Mouse (Mus musculus) ovary, postnatal 14 days (tissue): ENCODE results near the gene Comt.

Experiments
- DNase-seq: peaks from one replicate; pipeline ENCODE4 v3.0.0; 2022; ENCODE audit warnings: low spot score

Comt gene

GRCm38 (mm10) chr16:18388583-18389435 is 37.8 kb downstream of the Comt start:
- no peak for DNase-seq

- no peak for DNase-seq
Measured at GRCm38 (mm10) chr16:18387704-18388582, 38.7 kb downstream of the Comt start.

- DNase-seq = no peak
Measured at GRCm38 (mm10) chr16:18386972-18387371, 39.7 kb downstream of the Comt start.

- DNase-seq = no peak
Measured at GRCm38 (mm10) chr16:18386451-18386850, 40.2 kb downstream of the Comt start.

- no peak for DNase-seq
Measured at GRCm38 (mm10) chr16:18385411-18385810, 41.2 kb downstream of the Comt start.

- DNase-seq = no peak
Measured at GRCm38 (mm10) chr16:18384659-18385058, 42.0 kb downstream of the Comt start.

- DNase-seq = no peak
Measured at GRCm38 (mm10) chr16:18384211-18384610, 42.4 kb downstream of the Comt start.

- DNase-seq = no peak
Measured at GRCm38 (mm10) chr16:18383756-18384155, 42.9 kb downstream of the Comt start.

- no peak for DNase-seq
Measured at GRCm38 (mm10) chr16:18383045-18383726, 43.5 kb downstream of the Comt start.

GRCm38 (mm10) chr16:18381621-18382258 is 44.9 kb downstream of the Comt start:
- no peak for DNase-seq

- DNase-seq = no peak
Measured at GRCm38 (mm10) chr16:18380495-18381063, 46.1 kb downstream of the Comt start.

- DNase-seq = no peak
Measured at GRCm38 (mm10) chr16:18379338-18380001, 47.2 kb downstream of the Comt start.

GRCm38 (mm10) chr16:18378489-18378888 is 48.2 kb downstream of the Comt start:
- DNase-seq = no peak

- no peak for DNase-seq
Measured at GRCm38 (mm10) chr16:18377203-18377602, 49.4 kb downstream of the Comt start.

GRCm38 (mm10) chr16:18376297-18376954 is 50.2 kb downstream of the Comt start:
- no peak for DNase-seq

GRCm38 (mm10) chr16:18373632-18374031 is 53.0 kb downstream of the Comt start:
- no peak for DNase-seq

- no peak for DNase-seq
Measured at GRCm38 (mm10) chr16:18370197-18370596, 56.5 kb downstream of the Comt start.

- DNase-seq = no peak
Measured at GRCm38 (mm10) chr16:18366849-18367248, 59.8 kb downstream of the Comt start.

- no peak for DNase-seq
Measured at GRCm38 (mm10) chr16:18362948-18363347, 63.7 kb downstream of the Comt start.

GRCm38 (mm10) chr16:18360151-18360805 is 66.4 kb downstream of the Comt start:
- DNase-seq = no peak
